Mouse (Mus musculus) monocyte, adult 5-6 weeks (primary cell): ENCODE measurements at regions not wholly inside any gene's neighbourhood (a gene's known extent, or its start where the extent isn't known, plus 50 kb on each side); places are given as distances from the start of the nearest gene placed in this dataset.

Experiments used
- ATAC-seq: fragments of 153-309, 156-312 bp; replicated peaks from 2 replicates; pipeline ENCODE4 v1.8.0; 2017; ENCODE audit warnings: mild to moderate bottlenecking; ENCODE audit not compliant: low TSS enrichment, insufficient number of reproducible peaks, severe bottlenecking, poor library complexity, low FRiP score

DNA sequence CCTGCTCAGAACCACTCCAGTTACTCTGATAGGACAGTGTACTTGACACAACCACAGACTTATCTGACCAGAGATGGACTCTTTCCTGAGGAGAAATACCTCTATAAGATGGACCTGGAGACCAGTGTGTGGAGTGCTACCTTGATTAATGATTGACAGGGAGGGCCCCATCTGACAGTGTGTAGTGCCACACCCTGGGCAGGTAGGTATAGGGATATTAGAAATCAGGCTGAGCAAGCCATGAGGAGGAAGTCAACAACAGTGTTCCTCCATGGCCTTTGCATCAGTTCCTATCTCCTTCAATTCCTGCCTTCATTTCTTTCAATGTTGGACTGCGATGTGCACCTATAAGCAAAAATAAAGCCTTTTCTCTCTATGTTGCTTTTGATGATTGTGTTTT lies 429.4 kb upstream of the Tenm3 start:
- no peak for ATAC-seq

- no peak for ATAC-seq
Observed at GRCm38 (mm10) chr8:49263416-49263815, 419.7 kb upstream of the Tenm3 start.

DNA sequence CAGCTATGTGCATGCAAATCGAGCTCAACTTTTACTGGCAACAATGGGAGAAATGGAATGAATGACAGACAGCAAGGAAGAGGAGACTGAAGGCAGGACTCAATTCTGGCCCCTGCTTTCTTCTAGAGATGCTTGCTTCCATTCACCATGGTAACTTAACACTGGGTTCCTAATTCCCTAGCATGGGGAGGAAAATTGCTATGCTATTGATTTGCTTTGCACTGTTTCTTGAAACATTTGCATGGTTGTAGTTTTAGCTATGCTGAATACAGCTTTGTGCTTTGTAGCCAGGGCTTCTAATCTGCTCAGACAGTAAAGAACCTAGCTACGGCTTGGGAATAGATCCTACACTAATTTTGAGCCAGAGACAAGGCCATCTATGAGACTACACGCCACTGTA lies 419.0 kb upstream of the Tenm3 start:
- no peak for ATAC-seq

DNA sequence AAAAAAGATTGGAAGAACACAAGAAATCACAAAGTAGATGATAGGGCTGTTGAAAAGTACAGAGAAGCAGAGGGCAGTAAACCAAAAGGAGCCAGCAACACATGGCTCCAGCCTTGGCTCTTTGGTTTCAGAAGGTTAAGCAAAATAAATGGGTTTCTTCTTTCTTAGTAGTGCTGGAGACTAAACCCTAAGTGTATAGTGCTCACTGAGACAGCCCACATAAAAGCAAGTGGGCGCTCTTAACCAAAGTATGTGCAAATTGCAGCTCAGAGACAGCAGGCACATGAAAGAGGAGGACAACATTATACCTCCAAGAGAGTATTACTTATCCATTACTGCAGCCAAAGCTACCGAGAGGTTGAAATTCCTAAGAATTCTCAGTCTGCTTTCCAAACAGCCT lies 412.2 kb upstream of the Tenm3 start:
- ATAC-seq, result no peak

DNA sequence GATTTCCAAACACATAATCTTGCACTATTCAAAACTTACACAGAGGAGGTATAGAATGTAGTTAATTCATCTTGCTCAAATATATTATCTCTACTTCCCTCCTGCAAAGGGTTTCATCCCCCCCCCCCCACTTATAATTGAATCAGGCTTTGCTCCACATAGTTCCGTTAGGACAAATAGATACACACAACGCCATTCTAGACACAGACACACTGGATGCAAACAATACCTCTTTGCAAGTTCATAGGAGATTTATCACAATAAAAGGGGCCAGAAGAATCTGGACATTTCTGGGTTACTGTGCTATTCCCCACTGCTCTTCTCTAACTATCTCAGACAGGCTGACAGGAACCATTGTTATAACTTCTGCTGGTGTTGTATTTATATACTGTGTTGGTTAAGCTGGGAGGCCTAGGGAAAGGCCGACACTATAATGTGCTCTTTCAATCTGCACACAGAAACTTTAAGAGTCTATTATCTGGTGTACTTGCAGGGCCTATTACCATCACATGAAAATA lies 410.6 kb upstream of the Tenm3 start:
- ATAC-seq, result no peak

GRCm38 (mm10) chr8:49243002-49243401 lies 399.3 kb upstream of the Tenm3 start:
- no peak for ATAC-seq

DNA sequence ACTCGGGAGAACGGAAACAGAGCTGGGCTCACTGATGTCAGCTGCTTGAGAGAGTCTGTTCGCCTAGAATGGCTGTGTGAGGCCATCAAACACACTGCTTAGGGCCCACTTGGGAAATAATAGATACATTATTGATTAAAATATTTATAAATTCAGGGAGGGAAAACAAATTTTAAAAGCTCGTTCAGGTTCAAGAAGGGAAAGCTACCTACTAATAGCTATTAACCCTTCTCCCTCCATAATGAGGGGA lies 393.0 kb upstream of the Tenm3 start:
- ATAC-seq, result no peak

DNA sequence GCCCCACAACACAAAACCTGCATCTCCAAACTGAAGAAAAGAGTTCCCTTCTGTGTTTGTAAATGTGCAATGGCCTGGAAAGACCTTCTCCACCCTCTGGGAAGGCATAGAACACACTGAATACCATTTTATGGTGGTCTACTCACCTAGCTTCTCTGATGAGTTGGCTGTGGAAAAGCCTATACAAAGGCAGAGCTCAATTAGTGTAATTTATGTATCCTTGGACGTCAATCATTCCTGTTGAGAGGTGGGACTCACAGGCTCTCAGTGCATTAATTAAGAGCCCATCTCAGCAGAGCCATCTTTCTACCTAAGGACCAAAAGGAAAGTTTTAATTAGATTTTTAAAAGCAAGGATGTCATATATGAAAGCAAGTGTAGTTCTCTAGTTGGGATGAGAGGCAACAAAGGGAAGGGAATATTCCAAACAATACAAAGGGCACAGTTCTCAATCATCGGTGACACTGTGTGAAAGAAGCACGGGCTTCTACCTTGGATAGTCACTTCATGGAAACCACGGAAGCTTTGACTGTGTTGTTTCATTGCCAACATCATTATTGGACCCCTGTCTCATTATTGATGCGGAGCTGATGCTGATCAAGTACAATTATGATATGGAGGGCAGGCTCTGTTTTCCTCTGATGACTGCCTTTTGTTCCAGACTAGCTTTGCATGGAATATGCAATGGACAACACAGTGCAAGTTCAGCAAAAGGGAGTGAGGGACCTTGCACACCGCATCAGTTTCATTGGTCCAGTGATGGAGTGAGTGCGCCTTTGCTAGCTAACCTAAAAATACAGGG lies 392.5 kb upstream of the Tenm3 start:
- ATAC-seq, result no peak

DNA sequence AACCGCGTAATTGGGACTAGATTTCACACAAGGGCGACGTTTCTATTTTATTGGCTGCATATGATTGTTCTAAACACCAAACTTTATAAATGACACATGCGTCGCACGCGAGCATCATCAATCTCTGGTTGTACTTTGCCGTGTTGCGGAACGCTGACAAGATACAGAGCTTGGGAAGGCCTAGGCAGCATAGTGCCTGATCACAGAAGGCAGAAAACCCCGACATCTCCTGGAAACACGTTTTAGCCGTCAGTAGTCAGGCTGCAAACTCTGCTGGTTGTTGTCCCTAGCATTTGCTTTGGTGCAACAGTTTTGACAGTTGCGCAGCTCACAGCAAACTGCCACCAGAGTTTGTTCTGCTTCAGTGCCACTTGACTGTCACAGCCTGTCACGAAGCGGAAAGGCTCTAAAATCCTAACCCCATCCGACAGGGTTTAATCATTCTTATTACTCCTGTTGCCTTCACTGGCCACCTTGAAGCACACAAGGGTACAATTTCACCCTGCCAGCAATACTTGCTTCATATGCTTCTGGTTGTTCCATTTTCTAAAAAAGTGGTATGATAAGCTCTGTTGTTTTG lies 380.2 kb upstream of the Tenm3 start:
- ATAC-seq, result no peak

DNA sequence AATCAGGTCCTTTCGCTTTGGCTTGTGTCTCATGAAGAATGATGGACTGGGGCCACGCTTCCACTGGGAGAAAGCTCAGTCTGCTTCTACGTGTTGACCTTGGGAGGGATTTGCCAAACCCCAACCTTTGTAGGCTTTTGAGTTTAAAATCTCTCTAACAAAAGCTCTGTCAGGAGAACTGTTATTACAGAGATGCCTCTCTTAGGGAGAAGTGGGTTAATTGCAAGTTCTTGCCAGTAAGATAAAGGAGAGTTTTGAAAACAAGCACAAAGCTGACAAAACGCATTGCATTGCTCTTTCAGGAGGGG lies 351.5 kb upstream of the Tenm3 start:
- no peak for ATAC-seq

DNA sequence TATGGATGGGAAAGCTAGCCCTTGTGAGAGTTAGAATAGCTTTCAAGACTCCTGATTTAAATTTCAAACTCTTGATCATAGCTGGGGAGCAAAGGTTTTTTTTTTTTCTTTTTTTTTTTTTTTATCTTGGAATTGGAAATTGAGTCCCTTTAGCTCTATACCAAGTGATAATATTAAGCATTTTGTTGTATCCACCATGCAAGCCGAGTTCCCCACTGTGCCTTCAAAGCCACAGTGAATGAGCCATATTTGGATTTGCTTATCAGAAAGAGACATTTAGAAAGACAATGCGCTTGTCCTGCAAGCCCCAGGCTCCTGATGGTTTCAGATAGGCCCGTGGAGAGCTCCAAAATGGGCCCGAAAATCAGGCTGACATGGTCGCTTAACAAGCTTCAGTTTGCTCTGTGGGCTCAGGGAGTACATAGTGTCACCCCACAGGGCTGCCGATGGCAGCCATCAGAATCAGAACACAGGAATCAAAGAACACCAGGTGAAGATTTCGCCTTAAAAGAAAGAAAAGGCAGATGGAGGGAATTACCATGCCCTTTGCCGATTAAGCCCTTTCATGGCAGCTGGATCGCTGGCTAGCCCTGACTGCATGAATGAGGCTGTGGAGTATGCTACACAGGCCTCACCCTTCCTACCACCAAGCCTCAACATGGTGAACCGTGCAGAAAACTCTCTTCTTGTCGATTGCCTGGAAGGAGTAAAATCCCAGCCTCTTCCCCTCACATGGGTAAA lies 351.0 kb upstream of the Tenm3 start:
- no peak for ATAC-seq

DNA sequence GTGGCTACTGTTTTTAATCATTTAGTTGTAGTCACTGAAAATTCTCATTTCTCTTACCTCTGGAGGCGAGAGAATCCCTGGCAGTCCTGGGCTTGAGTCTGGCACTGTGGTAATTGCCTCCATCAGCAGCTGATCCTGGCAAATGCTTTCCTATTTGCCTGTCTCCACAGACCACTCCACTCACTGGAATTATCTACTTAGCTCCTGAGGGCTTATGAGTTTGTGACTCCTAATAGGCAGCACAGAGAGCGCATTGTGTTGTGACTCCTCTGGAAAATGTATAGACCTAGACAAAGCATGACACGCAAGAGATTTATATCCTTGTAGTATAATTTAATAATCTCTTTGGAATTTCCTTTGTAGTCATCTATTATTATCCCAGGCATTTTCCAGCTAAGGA lies 343.1 kb upstream of the Tenm3 start:
- ATAC-seq, result no peak

DNA sequence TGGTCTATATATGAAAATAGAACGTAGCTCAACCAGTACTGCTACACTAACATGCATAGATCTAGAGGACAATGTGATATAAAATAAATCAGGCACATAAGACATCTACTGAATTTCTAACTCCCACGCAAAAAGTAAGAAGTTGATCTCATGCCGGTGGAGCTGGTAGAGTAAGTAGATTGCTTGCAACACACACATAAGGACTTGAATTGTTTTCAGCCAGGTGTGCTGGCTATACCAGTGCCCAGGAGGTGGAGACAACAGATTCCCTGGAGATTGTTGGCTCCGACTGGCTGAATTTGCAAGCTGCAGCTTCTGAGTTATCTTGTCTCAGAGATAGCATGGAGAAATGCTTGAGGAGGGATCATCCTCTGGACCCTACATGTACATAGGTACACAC lies 331.6 kb upstream of the Tenm3 start:
- no peak for ATAC-seq

- ATAC-seq, result no peak
Observed at GRCm38 (mm10) chr8:49174956-49175355, 331.2 kb upstream of the Tenm3 start.

- ATAC-seq, result no peak
Observed at GRCm38 (mm10) chr8:49159318-49159717, 315.6 kb upstream of the Tenm3 start.

DNA sequence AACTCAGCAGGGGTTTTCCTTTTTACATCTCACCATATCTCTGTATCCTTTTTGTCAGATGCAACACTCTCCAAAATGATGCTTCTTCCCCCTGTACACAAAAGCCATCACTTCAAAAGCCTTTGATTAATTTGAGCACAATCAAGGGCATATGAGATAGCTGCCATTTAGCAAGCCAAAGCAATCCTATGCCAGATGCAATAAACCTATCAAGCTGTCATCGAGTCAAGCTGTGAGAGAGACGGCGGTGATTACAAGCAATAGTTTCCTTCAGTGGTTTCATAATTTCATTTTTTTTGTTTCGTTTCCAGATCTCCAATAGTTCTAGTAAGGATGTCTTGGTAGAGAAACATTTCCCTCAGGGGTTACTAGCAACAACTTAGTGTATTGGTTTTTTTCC lies 314.4 kb upstream of the Tenm3 start:
- no peak for ATAC-seq

DNA sequence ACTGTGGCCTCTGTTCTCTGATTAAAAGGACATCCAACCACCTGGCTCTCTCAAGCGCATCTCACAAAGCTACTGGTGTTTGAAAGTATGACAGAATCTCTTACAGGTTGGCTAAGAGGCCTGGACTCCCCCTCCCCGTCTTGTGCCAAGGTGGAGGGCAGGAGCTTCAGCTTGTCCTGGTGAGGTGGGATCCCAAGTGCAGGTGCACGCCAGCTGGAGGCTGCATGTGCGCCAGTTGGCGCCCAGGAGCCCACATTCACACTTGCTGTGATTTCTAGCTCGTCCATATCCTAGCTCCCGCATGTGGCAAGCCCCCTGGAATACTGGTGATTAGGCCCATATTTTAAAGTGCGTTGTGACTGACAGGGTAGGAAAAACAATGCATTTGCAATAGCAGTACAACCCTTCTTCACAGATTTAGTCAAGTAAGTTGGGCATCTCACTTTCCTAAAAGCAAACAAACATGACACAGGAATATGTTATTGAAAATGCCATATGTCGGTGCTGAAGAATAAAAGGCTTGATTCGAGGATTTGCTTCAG lies 292.8 kb upstream of the Tenm3 start:
- ATAC-seq, result no peak

GRCm38 (mm10) chr8:49109095-49109494 lies 265.3 kb upstream of the Tenm3 start:
- no peak for ATAC-seq

- ATAC-seq, result no peak
Observed at GRCm38 (mm10) chr8:49108665-49109064, 264.9 kb upstream of the Tenm3 start.

- ATAC-seq, result no peak
Observed at GRCm38 (mm10) chr8:49106531-49106930, 262.8 kb upstream of the Tenm3 start.
